Mouse (Mus musculus) G1E-ER4 (cell line): ENCODE measurements around the gene Adamtsl3. TPM values are rescaled to one million over a fixed set of nuclear protein-coding genes. Genes with fewer than 3 reads are reported as not detected.

ENCODE experiments used
- GATA1 ChIP-seq: IDR thresholded peaks from one replicate; pipeline ENCODE4 v1.8.0; 2012; ENCODE audit warnings: low read length, inconsistent platforms
- polyA plus RNA-seq: library from polyadenylated mRNA; stranded (reverse); fragments of >175 nt; gene quantifications from 2 replicates; pipeline ENCODE4 v1.2.3, GENCODE M21; 2012

Adamtsl3 gene
- polyA plus RNA-seq, 1 experiment, result not detected

- no peak for TF ChIP-seq GATA1
These were observed 122.9 kb downstream of the Adamtsl3 start for GRCm38 (mm10) chr7:82458376-82458775.

- TF ChIP-seq GATA1, result no peak
These were observed 127.5 kb downstream of the Adamtsl3 start for GRCm38 (mm10) chr7:82462921-82463523.

- no peak for TF ChIP-seq GATA1
These were observed 128.9 kb downstream of the Adamtsl3 start for GRCm38 (mm10) chr7:82464364-82464763.

GRCm38 (mm10) chr7:82465437-82465836 is 129.9 kb downstream of the Adamtsl3 start:
- no peak for TF ChIP-seq GATA1

- TF ChIP-seq GATA1, result no peak
These were observed 141.1 kb downstream of the Adamtsl3 start for GRCm38 (mm10) chr7:82476441-82477221.

GRCm38 (mm10) chr7:82478461-82478860 is 143.0 kb downstream of the Adamtsl3 start:
- no peak for TF ChIP-seq GATA1

- no peak for TF ChIP-seq GATA1
These were observed 143.6 kb downstream of the Adamtsl3 start for GRCm38 (mm10) chr7:82478861-82479755.

- no peak for TF ChIP-seq GATA1
These were observed 147.9 kb downstream of the Adamtsl3 start for GRCm38 (mm10) chr7:82483426-82483825.

- TF ChIP-seq GATA1, result no peak
These were observed 149.3 kb downstream of the Adamtsl3 start for GRCm38 (mm10) chr7:82484834-82485233.

- no peak for TF ChIP-seq GATA1
These were observed 150.0 kb downstream of the Adamtsl3 start for GRCm38 (mm10) chr7:82485344-82485954.

- no peak for TF ChIP-seq GATA1
These were observed 155.5 kb downstream of the Adamtsl3 start for GRCm38 (mm10) chr7:82491018-82491417.

GRCm38 (mm10) chr7:82492881-82493280 is 157.4 kb downstream of the Adamtsl3 start:
- no peak for TF ChIP-seq GATA1

- no peak for TF ChIP-seq GATA1
These were observed 158.7 kb downstream of the Adamtsl3 start for GRCm38 (mm10) chr7:82494220-82494619.

- TF ChIP-seq GATA1, result no peak
These were observed 161.6 kb downstream of the Adamtsl3 start for GRCm38 (mm10) chr7:82497064-82497463.

GRCm38 (mm10) chr7:82501306-82501705 is 165.8 kb downstream of the Adamtsl3 start:
- TF ChIP-seq GATA1, result no peak
